In genomic region chr4:56263822-56264221, GRCm38 (mm10) we compare ENCODE assay signal across 20 mouse cellular contexts.
DNase-seq lines count a peak whose midpoint lies in the region; ATAC-seq and TF ChIP-seq lines count a peak whose summit lies in the region.
"Had no signal": no experiment of that assay in that cellular context is flagged by ENCODE, and none has a peak within 500 bp of the region (broad histone marks: within the 10 kb centered on the region; RNA-seq: fewer than 3 reads in every experiment).

No protein-coding gene starts in this region.

- peaks cover 2% of the 10 kb centered on the region; the same call in 1 of the 2 replicates for H3K36me3 ChIP-seq in heart, adult 2 months (ENCODE audit: control insufficient read depth, insufficient read depth, low read length)
- H3K36me3 ChIP-seq in heart, embryonic 11.5 days (ENCODE audit: control insufficient read depth, insufficient read depth, low read length), result no peaks in the 10 kb centered on the region
- H3K36me3 ChIP-seq in heart, embryonic 13.5 days, result no peaks in the 10 kb centered on the region
- no peaks in the 10 kb centered on the region for H3K36me3 ChIP-seq in heart, embryonic 16.5 days (ENCODE audit: control insufficient read depth, insufficient read depth)
- no peaks in the 10 kb centered on the region for H3K36me3 ChIP-seq in intestine, postnatal 0 days (ENCODE audit: control insufficient read depth, insufficient read depth)
- H3K36me3 ChIP-seq: forebrain, embryonic 12.5 days; limb, embryonic 12.5 days had no signal

- no peaks in the 10 kb centered on the region for H3K27me3 ChIP-seq in heart, adult 2 months (ENCODE audit: control insufficient read depth, insufficient read depth, low read length)
- no peaks in the 10 kb centered on the region for H3K27me3 ChIP-seq in heart, embryonic 11.5 days (ENCODE audit: control insufficient read depth, insufficient read depth, low read length)
- no peaks in the 10 kb centered on the region for H3K27me3 ChIP-seq in heart, embryonic 13.5 days (replicated peaks)
- no peaks in the 10 kb centered on the region for H3K27me3 ChIP-seq in heart, embryonic 16.5 days (ENCODE audit: control insufficient read depth, insufficient read depth, low read length)
- no peaks in the 10 kb centered on the region for H3K27me3 ChIP-seq in intestine, postnatal 0 days (replicated peaks; ENCODE audit: control insufficient read depth, insufficient read depth, low read length)
- H3K27me3 ChIP-seq: forebrain, embryonic 12.5 days; limb, embryonic 12.5 days had no signal

- no peak for TF ChIP-seq CTCF in heart, adult 2 months (IDR thresholded peaks at IDR 0.05)
- no peak for TF ChIP-seq CTCF in intestine, postnatal 0 days (IDR thresholded peaks at IDR 0.05; ENCODE audit: low read depth)

- no peak for ATAC-seq in heart, embryonic 11.5 days (replicated peaks; ENCODE audit: insufficient number of reproducible peaks, low FRiP score, low TSS enrichment)
- ATAC-seq in heart, embryonic 13.5 days (ENCODE audit: extremely low read depth, insufficient number of reproducible peaks, low FRiP score, low TSS enrichment), result no peak
- ATAC-seq in heart, embryonic 16.5 days (replicated peaks; ENCODE audit: extremely low read depth, insufficient read depth, low FRiP score), result peak; percentile 65; the same call in 1 of the 2 replicates
- no peak for ATAC-seq in intestine, postnatal 0 days
- ATAC-seq: CD4-positive, CD25-positive, alpha-beta regulatory T cell, adult 4 months; intestine, embryonic 16.5 days had no signal

- H3K79me2 ChIP-seq in heart, adult 2 months (replicated peaks; ENCODE audit: control insufficient read depth, insufficient read depth, low read length), result no peaks in the 10 kb centered on the region

- no peaks in the 10 kb centered on the region for H3K9me3 ChIP-seq in heart, embryonic 11.5 days (replicated peaks; ENCODE audit: control insufficient read depth, low read length)
- no peaks in the 10 kb centered on the region for H3K9me3 ChIP-seq in heart, embryonic 13.5 days
- H3K9me3 ChIP-seq in heart, embryonic 16.5 days (replicated peaks; ENCODE audit: control insufficient read depth, low read length), result no peaks in the 10 kb centered on the region
- no peaks in the 10 kb centered on the region for H3K9me3 ChIP-seq in intestine, postnatal 0 days (ENCODE audit: control insufficient read depth)
- H3K9me3 ChIP-seq: forebrain, embryonic 12.5 days; limb, embryonic 12.5 days had no signal

- TF ChIP-seq POLR2A in heart, adult 2 months (IDR thresholded peaks at IDR 0.05; ENCODE audit: insufficient read depth, low read depth, low read length), result no peak

- H3K4me2 ChIP-seq in heart, embryonic 11.5 days, result no peak overlapping the region
- no peak overlapping the region for H3K4me2 ChIP-seq in heart, embryonic 13.5 days
- H3K4me2 ChIP-seq in heart, embryonic 16.5 days (ENCODE audit: low read depth, low read length), result no peak overlapping the region
- H3K4me2 ChIP-seq in intestine, postnatal 0 days (replicated peaks; ENCODE audit: low read depth), result no peak overlapping the region
- H3K4me2 ChIP-seq: forebrain, embryonic 12.5 days; hindbrain, embryonic 14.5 days; limb, embryonic 12.5 days; midbrain, embryonic 11.5 days had no signal

- H3K9ac ChIP-seq in heart, adult 2 months (ENCODE audit: low read depth, low read length), result no peak overlapping the region
- no peak overlapping the region for H3K9ac ChIP-seq in heart, embryonic 11.5 days (ENCODE audit: low read depth, low read length)
- no peak overlapping the region for H3K9ac ChIP-seq in heart, embryonic 13.5 days
- no peak overlapping the region for H3K9ac ChIP-seq in heart, embryonic 16.5 days (ENCODE audit: low read length)
- no peak overlapping the region for H3K9ac ChIP-seq in intestine, postnatal 0 days (ENCODE audit: low read depth, low read length)
- H3K9ac ChIP-seq: forebrain, embryonic 12.5 days; hindbrain, embryonic 14.5 days; limb, embryonic 12.5 days had no signal

- peak overlapping the region; percentile 65 for H3K27ac ChIP-seq in heart, adult 2 months
- no peak overlapping the region for H3K27ac ChIP-seq in heart, embryonic 11.5 days (ENCODE audit: low read depth, low read length)
- peak overlapping the region; percentile 26; the same call in 1 of the 2 replicates for H3K27ac ChIP-seq in heart, embryonic 13.5 days (replicated peaks)
- peak overlapping the region; percentile 79 for H3K27ac ChIP-seq in heart, embryonic 16.5 days (ENCODE audit: low read length)
- no peak overlapping the region for H3K27ac ChIP-seq in intestine, postnatal 0 days (ENCODE audit: low read depth, low read length)
- H3K27ac ChIP-seq: forebrain, embryonic 12.5 days; hindbrain, embryonic 14.5 days; limb, embryonic 12.5 days had no signal

- H3K4me1 ChIP-seq in heart, adult 2 months (ENCODE audit: control insufficient read depth, insufficient read depth, low read length), result peaks cover 4% of the 10 kb centered on the region
- H3K4me1 ChIP-seq in heart, embryonic 11.5 days (ENCODE audit: control insufficient read depth, insufficient read depth, low read length), result no peaks in the 10 kb centered on the region
- peaks cover 21% of the 10 kb centered on the region for H3K4me1 ChIP-seq in heart, embryonic 13.5 days
- peaks cover 10% of the 10 kb centered on the region for H3K4me1 ChIP-seq in heart, embryonic 16.5 days (ENCODE audit: control insufficient read depth, insufficient read depth, low read length)
- no peaks in the 10 kb centered on the region for H3K4me1 ChIP-seq in intestine, postnatal 0 days (replicated peaks; ENCODE audit: control insufficient read depth, insufficient read depth, low read length)
- H3K4me1 ChIP-seq: forebrain, embryonic 12.5 days had no signal

- peak in 1 of 2 experiments; percentile 21 for DNase-seq in heart, adult 2 months
- DNase-seq in right cerebral cortex, postnatal 14 days, result peak; percentile 15
- no peak for DNase-seq in adrenal gland, adult 2 months
- DNase-seq: adrenal gland, adult 8-10 months; cerebellum, adult 18-20 months; gastrocnemius, postnatal 10 days; kidney, postnatal 14 days; layer of hippocampus, adult 9-11 months; lung, postnatal 14 days; thymus, adult 2 months had no signal

- no peak for TF ChIP-seq EP300 in heart, adult 2 months (IDR thresholded peaks at IDR 0.05; ENCODE audit: insufficient read depth, low read depth, low read length)

- intact Hi-C loops in heart, adult 2 months (cut with DNase I), result no loop called here

- no peak overlapping the region for H3K4me3 ChIP-seq in heart, adult 2 months
- H3K4me3 ChIP-seq in heart, embryonic 11.5 days (ENCODE audit: low read depth, low read length), result no peak overlapping the region
- H3K4me3 ChIP-seq in heart, embryonic 13.5 days, result no peak overlapping the region
- H3K4me3 ChIP-seq in heart, embryonic 16.5 days (ENCODE audit: low read length), result no peak overlapping the region
- no peak overlapping the region for H3K4me3 ChIP-seq in intestine, postnatal 0 days (ENCODE audit: low read depth, low read length)
- H3K4me3 ChIP-seq: forebrain, embryonic 12.5 days; limb, embryonic 12.5 days had no signal

Comparison
In these comparisons a context has a peak if more than half of its experiments do, and no peak if none do; other contexts are left out.
1. H3K27ac ChIP-seq: peak in heart, adult 2 months (single experiment), heart, embryonic 13.5 days (single experiment) and heart, embryonic 16.5 days (single experiment); none in heart, embryonic 11.5 days (single experiment) and intestine, postnatal 0 days (single experiment).